Mouse (Mus musculus) embryonic facial prominence, embryonic 11.5 days (tissue): ENCODE results near the gene Otud7a. TPM values are rescaled to one million over a fixed set of nuclear protein-coding genes. Genes with fewer than 3 reads are reported as not detected.
A peak's percentile ranks its signal among the peaks of the same experiment; 100 is the strongest.

Source experiments
- ATAC-seq: fragments of 200-750 bp; cut with Nextera tagmentation; replicated peaks from 2 replicates; pipeline ENCODE4 v1.8.0; 2017; ENCODE audit warnings: low read depth; ENCODE audit not compliant: insufficient number of reproducible peaks, low FRiP score, low TSS enrichment
- DNase-seq: peaks from one replicate; pipeline ENCODE4 v3.0.0-alpha.2; 2015; ENCODE audit warnings: low spot score
- H3K27ac ChIP-seq: fragments of 300-500 bp; sonication (generic); replicated peaks from 2 replicates; pipeline ENCODE4 v1.5.1; 2014; ENCODE audit warnings: mild to moderate bottlenecking, low read depth, low read length, control low read depth
- H3K27me3 ChIP-seq: fragments of 300-500 bp; sonication (generic); 2 replicates; pipeline ENCODE4 v1.6.1; 2014; ENCODE audit warnings: mild to moderate bottlenecking, low read length, moderate library complexity, mixed read lengths; ENCODE audit not compliant: control insufficient read depth, insufficient read depth
- H3K36me3 ChIP-seq: fragments of 300-500 bp; sonication (generic); replicated peaks from 2 replicates; pipeline ENCODE4 v1.6.1; 2014; ENCODE audit warnings: low read depth, mild to moderate bottlenecking, low read length, moderate library complexity, mixed read lengths; ENCODE audit not compliant: control insufficient read depth, insufficient read depth
- H3K4me1 ChIP-seq: fragments of 300-500 bp; sonication (generic); 2 replicates; pipeline ENCODE4 v1.6.1; 2014; ENCODE audit warnings: low read length, mixed read lengths; ENCODE audit not compliant: control insufficient read depth, insufficient read depth
- H3K4me2 ChIP-seq: fragments of 300-500 bp; sonication (generic); 2 replicates; pipeline ENCODE4 v1.6.1; 2014; ENCODE audit warnings: low read depth, mild to moderate bottlenecking, control low read depth, low read length, moderate library complexity
- H3K4me3 ChIP-seq: fragments of 300-500 bp; sonication (generic); 2 replicates; pipeline ENCODE4 v1.5.1; 2014; ENCODE audit warnings: low read depth, low read length, control low read depth
- H3K9ac ChIP-seq: fragments of 300-500 bp; sonication (generic); replicated peaks from 2 replicates; pipeline ENCODE4 v1.6.1; 2014; ENCODE audit warnings: mild to moderate bottlenecking, control low read depth, low read length
- H3K9me3 ChIP-seq: fragments of 300-500 bp; sonication (generic); replicated peaks from 2 replicates; pipeline ENCODE4 v1.6.1; 2016; ENCODE audit warnings: mild to moderate bottlenecking, low read length, inconsistent platforms, mixed read lengths; ENCODE audit not compliant: control insufficient read depth
- WGBS: fragments of 180-500 bp; shearing (Covaris S2); extraction: QIAGEN DNeasy Blood & Tissue Kit; methylation state at CpG from one replicate; pipeline ENCODE4 v1.1.7; 2014; 5-methylcytosine and 5-hydroxymethylcytosine counted together
- polyA plus RNA-seq: library from polyadenylated mRNA; unstranded; fragments of >200 nt; fragmentation: Nextera tagmentation; extraction: Ambion mirVana; gene quantifications from 2 replicates; pipeline ENCODE4 v1.2.1, GENCODE M21; 2014

The Otud7a gene
- polyA plus RNA-seq, 1 experiment from 2014 or later = 0.90 TPM

GRCm38 (mm10) chr7:63468258-63468657 is 23.7 kb downstream of the Otud7a start:
- no peak overlapping the region for H3K4me2 ChIP-seq
- 83% methylated on average over 3 of the region's 3 CpGs for WGBS
- no peak overlapping the region for H3K9ac ChIP-seq
- no peaks in the 10 kb centered on the region for H3K27me3 ChIP-seq
- DNase-seq (no peak), ATAC-seq (no peak)
- no peak overlapping the region for H3K4me3 ChIP-seq
- no peaks in the 10 kb centered on the region for H3K4me1 ChIP-seq
- H3K9me3 ChIP-seq = no peaks in the 10 kb centered on the region
- H3K27ac ChIP-seq = no peak overlapping the region
- H3K36me3 ChIP-seq = no peaks in the 10 kb centered on the region

- no peak overlapping the region for H3K4me2 ChIP-seq
- H3K9ac ChIP-seq = no peak overlapping the region
- no peak overlapping the region for H3K27ac ChIP-seq
- ATAC-seq = no peak
- H3K36me3 ChIP-seq = no peaks in the 10 kb centered on the region
- no peaks in the 10 kb centered on the region for H3K4me1 ChIP-seq
- H3K4me3 ChIP-seq = no peak overlapping the region
- no peak for DNase-seq
- 97% methylated on average over 2 of the region's 2 CpGs for WGBS
- H3K9me3 ChIP-seq = no peaks in the 10 kb centered on the region
- H3K27me3 ChIP-seq = no peaks in the 10 kb centered on the region
Observed at GRCm38 (mm10) chr7:63483091-63483490, 38.5 kb downstream of the Otud7a start.

DNA sequence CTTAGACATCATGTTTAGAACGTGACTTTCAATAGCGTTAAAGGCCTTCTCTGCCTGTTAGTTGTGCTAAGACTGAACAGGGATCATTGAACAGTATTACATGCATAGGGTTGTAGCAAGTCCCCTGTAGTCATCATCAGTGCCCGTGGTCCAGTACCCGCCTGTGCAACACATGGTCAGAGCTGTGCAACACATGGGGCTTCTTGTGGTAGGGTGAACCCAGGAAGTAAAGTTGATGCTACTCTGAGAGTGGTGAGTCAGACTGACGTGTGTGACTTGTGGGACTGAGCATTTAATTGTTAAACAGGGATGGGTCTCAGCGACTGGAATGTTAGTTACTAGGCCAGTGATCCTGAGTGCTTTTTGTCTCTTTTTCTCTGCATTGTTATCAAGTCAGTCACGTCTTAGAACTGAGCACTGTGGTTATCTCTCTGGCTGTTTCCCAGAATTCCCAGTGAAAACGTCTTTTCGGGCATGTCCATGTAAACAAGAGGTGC is 52.5 kb downstream of the Otud7a start:
- Histone ChIP-seq H3K27me3 (no peaks in the 10 kb centered on the region), H3K9ac (no peak overlapping the region), H3K4me2 (no peak overlapping the region), H3K4me3 (no peak overlapping the region), H3K36me3 (no peaks in the 10 kb centered on the region), H3K27ac (no peak overlapping the region), H3K9me3 (no peaks in the 10 kb centered on the region), H3K4me1 (no peaks in the 10 kb centered on the region)
- WGBS = 82% methylated on average over 9 of the region's 9 CpGs
- ATAC-seq (no peak), DNase-seq (no peak)

DNA sequence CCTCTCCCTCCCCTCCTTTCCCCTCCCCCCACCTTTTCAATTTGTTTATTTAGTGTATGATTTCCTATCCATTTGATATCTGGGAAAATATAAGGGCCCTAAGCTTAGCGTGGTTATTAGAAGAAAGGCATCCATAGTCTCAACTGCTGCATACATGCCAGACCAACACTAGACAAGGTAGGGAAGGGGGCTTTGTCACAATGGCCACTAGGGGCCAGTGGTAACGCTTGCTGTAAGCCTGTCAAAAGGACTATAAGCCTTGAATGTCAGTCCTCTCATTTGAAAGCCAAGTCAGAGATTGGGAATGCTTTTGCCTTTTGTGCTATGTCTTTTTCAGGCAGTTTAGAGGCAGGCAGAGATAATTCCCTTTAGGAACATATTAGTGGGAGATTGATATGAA is 59.7 kb downstream of the Otud7a start:
- H3K27ac ChIP-seq = no peak overlapping the region
- H3K9ac ChIP-seq = no peak overlapping the region
- H3K4me3 ChIP-seq = no peak overlapping the region
- ATAC-seq = no peak
- no peaks in the 10 kb centered on the region for H3K4me1 ChIP-seq
- 20% methylated on average over 2 of the region's 2 CpGs for WGBS
- no peaks in the 10 kb centered on the region for H3K27me3 ChIP-seq
- H3K4me2 ChIP-seq = no peak overlapping the region
- DNase-seq = peak; percentile 41
- H3K36me3 ChIP-seq = no peaks in the 10 kb centered on the region
- no peaks in the 10 kb centered on the region for H3K9me3 ChIP-seq

- Histone ChIP-seq H3K36me3 (no peaks in the 10 kb centered on the region), H3K4me1 (no peaks in the 10 kb centered on the region), H3K27me3 (no peaks in the 10 kb centered on the region), H3K27ac (no peak overlapping the region), H3K4me3 (no peak overlapping the region), H3K4me2 (no peak overlapping the region), H3K9me3 (no peaks in the 10 kb centered on the region), H3K9ac (no peak overlapping the region)
- ATAC-seq = no peak
- WGBS = 88% methylated on average over 2 of the region's 2 CpGs
- DNase-seq = no peak
Observed at GRCm38 (mm10) chr7:63508079-63508478, 63.5 kb downstream of the Otud7a start.

DNA sequence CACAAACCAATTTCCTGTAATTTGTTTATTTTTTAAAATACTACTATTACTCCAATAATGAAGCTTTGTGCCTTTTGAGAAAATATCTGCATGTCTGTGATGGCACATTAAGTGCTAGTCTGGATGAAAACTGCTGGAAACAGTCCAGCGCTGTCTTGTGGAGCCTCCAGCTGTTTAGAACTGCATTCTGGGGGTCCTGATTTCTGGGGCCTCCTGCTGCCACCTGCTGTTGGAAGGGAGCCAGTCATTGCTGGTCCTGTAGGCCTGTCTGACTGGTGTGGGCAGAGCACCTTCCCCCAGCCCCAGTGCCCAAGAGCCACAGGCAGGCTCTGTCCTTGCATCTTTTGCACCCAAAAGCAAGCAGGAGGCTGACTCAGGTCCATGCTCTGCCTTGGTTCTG is 65.3 kb downstream of the Otud7a start:
- Histone ChIP-seq H3K4me2 (no peak overlapping the region), H3K27me3 (no peaks in the 10 kb centered on the region), H3K27ac (no peak overlapping the region), H3K36me3 (no peaks in the 10 kb centered on the region), H3K9ac (no peak overlapping the region), H3K9me3 (no peaks in the 10 kb centered on the region), H3K4me3 (no peak overlapping the region), H3K4me1 (no peaks in the 10 kb centered on the region)
- DNase-seq = peak; percentile 4
- 42% methylated on average over 1 of the region's 1 CpGs for WGBS
- ATAC-seq = no peak; the same call in 1 of the 2 replicates

GRCm38 (mm10) chr7:63511458-63511857 is 66.9 kb downstream of the Otud7a start:
- H3K27me3 ChIP-seq = no peaks in the 10 kb centered on the region
- no peak for ATAC-seq
- H3K9ac ChIP-seq = no peak overlapping the region

GRCm38 (mm10) chr7:63512561-63512960 is 68.0 kb downstream of the Otud7a start:
- no peak overlapping the region for H3K4me3 ChIP-seq
- no peaks in the 10 kb centered on the region for H3K9me3 ChIP-seq
- 70% methylated on average over 2 of the region's 2 CpGs for WGBS
- no peaks in the 10 kb centered on the region for H3K27me3 ChIP-seq
- H3K36me3 ChIP-seq = no peaks in the 10 kb centered on the region
- no peaks in the 10 kb centered on the region for H3K4me1 ChIP-seq
- H3K4me2 ChIP-seq = no peak overlapping the region
- no peak overlapping the region for H3K9ac ChIP-seq
- ATAC-seq (no peak), DNase-seq (no peak)
- no peak overlapping the region for H3K27ac ChIP-seq

More at GRCm38 (mm10) chr7:63511458-63511857, 66.9 kb downstream of the Otud7a start:
- Histone ChIP-seq H3K9me3 (no peaks in the 10 kb centered on the region), H3K4me1 (no peaks in the 10 kb centered on the region), H3K4me2 (no peak overlapping the region), H3K4me3 (no peak overlapping the region), H3K27ac (no peak overlapping the region), H3K36me3 (no peaks in the 10 kb centered on the region)
- no peak for DNase-seq
